Mouse (Mus musculus): ENCODE measurements at regions not wholly inside any gene's neighbourhood (a gene's known extent, or its start where the extent isn't known, plus 50 kb on each side); places are given as distances from the start of the nearest gene placed in this dataset.

GRCm38 (mm10) chr10:43634371-43635080 is 56.4 kb downstream of the Cd24a start:
- no peak for ATAC-seq (ENCODE audit: low read depth)
- no peak overlapping the region for H3K4me3 ChIP-seq (ENCODE audit: low read length)
- no peaks in the 10 kb centered on the region for H3K27me3 ChIP-seq (ENCODE audit: control insufficient read depth, insufficient read depth, low read depth, low read length)
- no peak overlapping the region for H3K4me2 ChIP-seq (ENCODE audit: low read depth, low read length)
- H3K9me3 ChIP-seq (ENCODE audit: control insufficient read depth, low read length), result no peaks in the 10 kb centered on the region
- WGBS, result 77% methylated on average over 10 of the region's 10 CpGs
- H3K36me3 ChIP-seq (ENCODE audit: control insufficient read depth, insufficient read depth, low read length), result no peaks in the 10 kb centered on the region
- no peak overlapping the region for H3K27ac ChIP-seq (ENCODE audit: low read length)
- no peak overlapping the region for H3K9ac ChIP-seq (ENCODE audit: low read length)
- H3K4me1 ChIP-seq (replicated peaks; ENCODE audit: control insufficient read depth, insufficient read depth, low read length), result peaks cover under 1% of the 10 kb centered on the region; the same call in 1 of the 2 replicates

- no peaks in the 10 kb centered on the region for H3K27me3 ChIP-seq (ENCODE audit: control insufficient read depth, insufficient read depth, low read depth, low read length)
- no peaks in the 10 kb centered on the region for H3K4me1 ChIP-seq (replicated peaks; ENCODE audit: control insufficient read depth, insufficient read depth, low read length)
- no peak overlapping the region for H3K4me2 ChIP-seq (ENCODE audit: low read depth, low read length)
- H3K27ac ChIP-seq (ENCODE audit: low read length), result no peak overlapping the region
- H3K36me3 ChIP-seq (ENCODE audit: control insufficient read depth, insufficient read depth, low read length), result no peaks in the 10 kb centered on the region
- WGBS, result 61% methylated on average over 14 of the region's 14 CpGs
- H3K4me3 ChIP-seq (ENCODE audit: low read length), result no peak overlapping the region
- ATAC-seq (ENCODE audit: low read depth), result no peak
- no peaks in the 10 kb centered on the region for H3K9me3 ChIP-seq (ENCODE audit: control insufficient read depth, low read length)
- H3K9ac ChIP-seq (ENCODE audit: low read length), result no peak overlapping the region
These were observed 63.3 kb downstream of the Cd24a start for GRCm38 (mm10) chr10:43641169-43641945.

- H3K36me3 ChIP-seq (ENCODE audit: control insufficient read depth, insufficient read depth, low read length), result no peaks in the 10 kb centered on the region
- H3K9ac ChIP-seq (ENCODE audit: low read length), result no peak overlapping the region
- WGBS, result 64% methylated on average over 4 of the region's 4 CpGs
- H3K9me3 ChIP-seq (ENCODE audit: control insufficient read depth, low read length), result no peaks in the 10 kb centered on the region
- H3K4me3 ChIP-seq (ENCODE audit: low read length), result no peak overlapping the region
- no peak overlapping the region for H3K4me2 ChIP-seq (ENCODE audit: low read depth, low read length)
- H3K27me3 ChIP-seq (ENCODE audit: control insufficient read depth, insufficient read depth, low read depth, low read length), result no peaks in the 10 kb centered on the region
- no peaks in the 10 kb centered on the region for H3K4me1 ChIP-seq (replicated peaks; ENCODE audit: control insufficient read depth, insufficient read depth, low read length)
- no peak overlapping the region for H3K27ac ChIP-seq (ENCODE audit: low read length)
- no peak for ATAC-seq (ENCODE audit: low read depth)
These were observed 68.2 kb downstream of the Cd24a start for GRCm38 (mm10) chr10:43646326-43646725.

GRCm38 (mm10) chr10:43646965-43647364 is 68.9 kb downstream of the Cd24a start:
- WGBS, result 85% methylated on average over 6 of the region's 6 CpGs
- H3K4me2 ChIP-seq (ENCODE audit: low read depth, low read length), result no peak overlapping the region
- H3K9me3 ChIP-seq (ENCODE audit: control insufficient read depth, low read length), result no peaks in the 10 kb centered on the region
- H3K27ac ChIP-seq (ENCODE audit: low read length), result no peak overlapping the region
- H3K4me3 ChIP-seq (ENCODE audit: low read length), result no peak overlapping the region
- no peak for ATAC-seq (ENCODE audit: low read depth)
- no peak overlapping the region for H3K9ac ChIP-seq (ENCODE audit: low read length)
- H3K27me3 ChIP-seq (ENCODE audit: control insufficient read depth, insufficient read depth, low read depth, low read length), result no peaks in the 10 kb centered on the region
- no peaks in the 10 kb centered on the region for H3K36me3 ChIP-seq (ENCODE audit: control insufficient read depth, insufficient read depth, low read length)
- peaks cover 6% of the 10 kb centered on the region; the same call in 1 of the 2 replicates for H3K4me1 ChIP-seq (replicated peaks; ENCODE audit: control insufficient read depth, insufficient read depth, low read length)

GRCm38 (mm10) chr10:43648186-43648585 is 70.1 kb downstream of the Cd24a start:
- Histone ChIP-seq H3K27me3 (ENCODE audit: control insufficient read depth, insufficient read depth, low read depth, low read length) (no peaks in the 10 kb centered on the region), H3K4me2 (ENCODE audit: low read depth, low read length) (no peak overlapping the region), H3K4me3 (ENCODE audit: low read length) (no peak overlapping the region), H3K9me3 (ENCODE audit: control insufficient read depth, low read length) (no peaks in the 10 kb centered on the region), H3K36me3 (ENCODE audit: control insufficient read depth, insufficient read depth, low read length) (no peaks in the 10 kb centered on the region), H3K4me1 (replicated peaks; ENCODE audit: control insufficient read depth, insufficient read depth, low read length) (peaks cover 6% of the 10 kb centered on the region; the same call in 1 of the 2 replicates), H3K27ac (ENCODE audit: low read length) (no peak overlapping the region), H3K9ac (ENCODE audit: low read length) (no peak overlapping the region)
- no peak for ATAC-seq (ENCODE audit: low read depth)
- 65% methylated on average over 5 of the region's 5 CpGs for WGBS

DNA sequence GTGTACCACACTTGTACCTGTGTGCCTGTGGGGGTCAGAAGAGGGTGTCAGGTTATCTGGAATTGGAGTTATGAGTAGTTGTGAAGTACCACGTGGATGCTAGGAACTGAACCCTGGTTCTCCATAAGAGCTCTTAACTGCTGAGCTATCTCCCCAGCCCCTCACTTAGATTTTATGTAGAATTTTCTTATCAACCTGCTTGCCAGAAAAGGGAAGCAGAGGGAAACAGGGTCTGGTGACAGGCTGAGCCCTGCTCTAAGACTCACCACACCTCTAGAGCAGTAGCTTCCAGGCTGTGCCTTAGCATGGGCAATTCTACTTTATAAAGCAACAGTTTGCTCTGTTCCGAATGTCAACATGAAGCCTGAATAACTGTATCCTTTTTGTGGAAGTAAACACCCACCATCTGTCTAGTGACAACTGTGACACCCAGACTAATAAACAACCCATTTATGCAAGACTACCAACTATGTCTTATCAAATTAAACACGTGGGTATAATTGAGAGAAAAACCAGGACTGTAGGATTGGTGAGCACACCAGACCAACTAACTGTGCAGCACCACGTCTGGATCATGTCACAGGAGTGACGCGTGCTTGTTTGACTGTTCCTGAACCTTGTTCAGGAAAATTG is 70.8 kb downstream of the Cd24a start:
- peaks cover 6% of the 10 kb centered on the region; the same call in 1 of the 2 replicates for H3K4me1 ChIP-seq (replicated peaks; ENCODE audit: control insufficient read depth, insufficient read depth, low read length)
- no peaks in the 10 kb centered on the region for H3K36me3 ChIP-seq (ENCODE audit: control insufficient read depth, insufficient read depth, low read length)
- H3K4me2 ChIP-seq (ENCODE audit: low read depth, low read length), result no peak overlapping the region
- no peak overlapping the region for H3K27ac ChIP-seq (ENCODE audit: low read length)
- H3K27me3 ChIP-seq (ENCODE audit: control insufficient read depth, insufficient read depth, low read depth, low read length), result no peaks in the 10 kb centered on the region
- H3K9ac ChIP-seq (ENCODE audit: low read length), result no peak overlapping the region
- no peaks in the 10 kb centered on the region for H3K9me3 ChIP-seq (ENCODE audit: control insufficient read depth, low read length)
- ATAC-seq (ENCODE audit: low read depth), result no peak
- no peak overlapping the region for H3K4me3 ChIP-seq (ENCODE audit: low read length)
- 53% methylated on average over 6 of the region's 6 CpGs for WGBS

DNA sequence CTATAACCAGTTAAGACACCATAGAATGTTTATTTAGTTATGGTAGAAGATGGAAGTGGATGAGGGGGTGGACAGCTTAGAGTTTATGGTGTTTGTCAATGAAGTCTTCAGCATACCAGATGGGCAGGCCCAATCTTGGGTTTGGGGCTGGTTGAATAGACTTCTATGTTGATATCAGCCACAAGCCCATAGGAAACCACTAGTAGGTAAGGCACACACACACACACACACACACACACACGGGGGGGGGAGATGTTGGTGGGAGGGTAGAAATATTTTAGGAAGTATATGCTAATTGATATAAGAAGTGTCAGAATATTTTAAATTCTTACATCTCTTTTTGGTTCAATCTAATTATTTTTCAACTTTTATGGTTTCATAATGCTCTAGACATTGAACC is 72.4 kb downstream of the Cd24a start:
- Histone ChIP-seq H3K4me1 (replicated peaks; ENCODE audit: control insufficient read depth, insufficient read depth, low read length) (peaks cover 11% of the 10 kb centered on the region), H3K9me3 (ENCODE audit: control insufficient read depth, low read length) (no peaks in the 10 kb centered on the region), H3K36me3 (ENCODE audit: control insufficient read depth, insufficient read depth, low read length) (no peaks in the 10 kb centered on the region), H3K4me3 (ENCODE audit: low read length) (no peak overlapping the region), H3K27ac (ENCODE audit: low read length) (no peak overlapping the region), H3K27me3 (ENCODE audit: control insufficient read depth, insufficient read depth, low read depth, low read length) (no peaks in the 10 kb centered on the region), H3K4me2 (ENCODE audit: low read depth, low read length) (no peak overlapping the region), H3K9ac (ENCODE audit: low read length) (no peak overlapping the region)
- 71% methylated on average over 1 of the region's 1 CpGs for WGBS
- ATAC-seq (ENCODE audit: low read depth), result no peak

- Histone ChIP-seq H3K36me3 (ENCODE audit: control insufficient read depth, insufficient read depth, low read length) (no peaks in the 10 kb centered on the region), H3K4me3 (ENCODE audit: low read length) (no peak overlapping the region), H3K9ac (ENCODE audit: low read length) (no peak overlapping the region), H3K27me3 (ENCODE audit: control insufficient read depth, insufficient read depth, low read depth, low read length) (no peaks in the 10 kb centered on the region), H3K9me3 (ENCODE audit: control insufficient read depth, low read length) (no peaks in the 10 kb centered on the region), H3K4me2 (ENCODE audit: low read depth, low read length) (no peak overlapping the region), H3K4me1 (replicated peaks; ENCODE audit: control insufficient read depth, insufficient read depth, low read length) (peaks cover 13% of the 10 kb centered on the region), H3K27ac (ENCODE audit: low read length) (no peak overlapping the region)
- WGBS, result 64% methylated on average over 5 of the region's 5 CpGs
- ATAC-seq (ENCODE audit: low read depth), result peak; percentile 50; the same call in 1 of the 2 replicates
These were observed 73.4 kb downstream of the Cd24a start for GRCm38 (mm10) chr10:43651505-43651904.

DNA sequence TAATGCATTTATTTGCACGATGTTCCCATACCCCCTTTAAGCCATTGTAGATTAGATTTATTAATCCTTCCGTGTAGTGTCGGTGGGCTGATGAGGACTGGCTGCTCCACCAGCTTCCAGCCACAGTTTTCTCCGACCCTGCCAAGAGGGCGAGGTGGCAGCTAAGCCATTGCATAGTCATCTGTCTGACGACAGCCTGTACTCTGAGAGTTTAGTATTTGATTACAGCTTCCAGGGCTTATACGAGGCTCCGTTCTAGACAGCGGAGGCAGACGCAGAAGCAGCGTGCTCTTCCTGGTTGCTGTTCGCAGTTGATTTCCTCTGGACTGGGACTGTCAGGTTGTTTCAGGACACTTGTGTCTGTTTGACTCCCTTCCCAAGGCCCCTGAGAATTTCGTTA is 73.8 kb downstream of the Cd24a start:
- peaks cover 13% of the 10 kb centered on the region for H3K4me1 ChIP-seq (replicated peaks; ENCODE audit: control insufficient read depth, insufficient read depth, low read length)
- no peaks in the 10 kb centered on the region for H3K36me3 ChIP-seq (ENCODE audit: control insufficient read depth, insufficient read depth, low read length)
- H3K27me3 ChIP-seq (ENCODE audit: control insufficient read depth, insufficient read depth, low read depth, low read length), result no peaks in the 10 kb centered on the region
- no peak overlapping the region for H3K27ac ChIP-seq (ENCODE audit: low read length)
- H3K4me2 ChIP-seq (ENCODE audit: low read depth, low read length), result no peak overlapping the region
- no peak for ATAC-seq (ENCODE audit: low read depth)
- 50% methylated on average over 13 of the region's 13 CpGs for WGBS
- no peak overlapping the region for H3K9ac ChIP-seq (ENCODE audit: low read length)
- H3K4me3 ChIP-seq (ENCODE audit: low read length), result no peak overlapping the region
- H3K9me3 ChIP-seq (ENCODE audit: control insufficient read depth, low read length), result no peaks in the 10 kb centered on the region
